Mouse (Mus musculus) neural tube, embryonic 13.5 days (tissue): ENCODE measurements around the gene Ppp6r1. TPM values are rescaled to one million over a fixed set of nuclear protein-coding genes. Genes with fewer than 3 reads are reported as not detected.
A peak's percentile ranks its signal among the peaks of the same experiment; 100 is the strongest.

Experiments used
- ATAC-seq: fragments of 200-750 bp; cut with Nextera tagmentation; 2 replicates; pipeline ENCODE4 v1.8.0; 2017; ENCODE audit warnings: low read depth, mild to moderate bottlenecking, moderate TSS enrichment, moderate library complexity
- H3K27ac ChIP-seq: fragments of 300-500 bp; sonication (generic); replicated peaks from 2 replicates; pipeline ENCODE4 v1.5.1; 2015; ENCODE audit warnings: moderate library complexity, mild to moderate bottlenecking, inconsistent platforms
- H3K27me3 ChIP-seq: fragments of 300-500 bp; sonication (generic); 2 replicates; pipeline ENCODE4 v1.6.1; 2015; ENCODE audit warnings: mild to moderate bottlenecking, inconsistent platforms
- H3K36me3 ChIP-seq: fragments of 300-500 bp; sonication (generic); 2 replicates; pipeline ENCODE4 v1.6.1; 2015; ENCODE audit warnings: mild to moderate bottlenecking, inconsistent platforms
- H3K4me1 ChIP-seq: fragments of 300-500 bp; sonication (generic); replicated peaks from 2 replicates; pipeline ENCODE4 v1.6.1; 2015; ENCODE audit warnings: inconsistent platforms
- H3K4me2 ChIP-seq: fragments of 300-500 bp; sonication (generic); 2 replicates; pipeline ENCODE4 v1.6.1; 2015; ENCODE audit warnings: inconsistent platforms, mild to moderate bottlenecking, moderate library complexity
- H3K4me3 ChIP-seq: fragments of 300-500 bp; sonication (generic); 2 replicates; pipeline ENCODE4 v1.5.1; 2015; ENCODE audit warnings: mild to moderate bottlenecking, inconsistent platforms
- H3K9ac ChIP-seq: fragments of 300-500 bp; sonication (generic); 2 replicates; pipeline ENCODE4 v1.6.1; 2015; ENCODE audit warnings: moderate library complexity, mild to moderate bottlenecking, inconsistent platforms
- H3K9me3 ChIP-seq: fragments of 300-500 bp; sonication (generic); 2 replicates; pipeline ENCODE4 v1.6.1; 2016; ENCODE audit warnings: inconsistent platforms
- WGBS: fragments of 180-500 bp; shearing (Covaris S2); methylation state at CpG from one replicate; pipeline ENCODE4 v1.1.7; 2015; 5-methylcytosine and 5-hydroxymethylcytosine counted together
- polyA plus RNA-seq: library from polyadenylated mRNA; unstranded; fragments of >200 nt; fragmentation: Nextera tagmentation; extraction: Ambion mirVana; gene quantifications from 2 replicates; pipeline ENCODE4 v1.2.1, GENCODE M21; 2015

Gene Ppp6r1
- polyA plus RNA-seq, 1 experiment from 2014 or later: 10.3 TPM

DNA sequence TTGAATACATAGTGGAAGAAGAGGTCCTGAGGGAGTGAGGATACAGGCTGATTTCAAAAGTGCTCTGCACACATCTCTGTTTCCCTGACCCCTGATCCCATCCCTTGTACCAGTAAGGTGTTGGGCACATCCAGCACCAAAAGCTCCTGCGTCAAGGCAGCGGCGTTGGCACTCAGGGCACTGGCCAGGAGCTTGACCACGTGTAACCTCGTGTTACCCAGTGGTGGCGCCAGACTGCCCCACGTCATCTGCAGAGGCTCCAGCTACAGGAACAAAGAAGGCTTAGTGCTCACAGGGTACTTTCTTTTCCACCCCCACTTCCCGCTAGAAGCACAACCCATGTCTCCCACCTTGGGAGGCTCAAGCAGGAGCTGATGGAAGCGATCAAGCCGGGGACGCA lies 17.7 kb downstream of the Ppp6r1 start:
- no peak overlapping the region for H3K27ac ChIP-seq
- H3K36me3 ChIP-seq: peaks cover 95% of the 10 kb centered on the region
- WGBS: 86% methylated on average over 11 of the region's 11 CpGs
- no peaks in the 10 kb centered on the region for H3K27me3 ChIP-seq
- H3K9me3 ChIP-seq: no peaks in the 10 kb centered on the region
- H3K9ac ChIP-seq: no peak overlapping the region
- no peak overlapping the region for H3K4me3 ChIP-seq
- no peak for ATAC-seq
- H3K4me2 ChIP-seq: no peak overlapping the region
- H3K4me1 ChIP-seq: no peaks in the 10 kb centered on the region

GRCm38 (mm10) chr7:4636179-4636578 lies 22.6 kb downstream of the Ppp6r1 start:
- no peaks in the 10 kb centered on the region for H3K4me1 ChIP-seq
- ATAC-seq: no peak
- no peak overlapping the region for H3K9ac ChIP-seq
- H3K4me3 ChIP-seq: no peak overlapping the region
- H3K4me2 ChIP-seq: no peak overlapping the region
- 94% methylated on average over 4 of the region's 4 CpGs for WGBS
- H3K9me3 ChIP-seq: no peaks in the 10 kb centered on the region
- peaks cover 91% of the 10 kb centered on the region for H3K36me3 ChIP-seq
- H3K27me3 ChIP-seq: no peaks in the 10 kb centered on the region
- no peak overlapping the region for H3K27ac ChIP-seq

DNA sequence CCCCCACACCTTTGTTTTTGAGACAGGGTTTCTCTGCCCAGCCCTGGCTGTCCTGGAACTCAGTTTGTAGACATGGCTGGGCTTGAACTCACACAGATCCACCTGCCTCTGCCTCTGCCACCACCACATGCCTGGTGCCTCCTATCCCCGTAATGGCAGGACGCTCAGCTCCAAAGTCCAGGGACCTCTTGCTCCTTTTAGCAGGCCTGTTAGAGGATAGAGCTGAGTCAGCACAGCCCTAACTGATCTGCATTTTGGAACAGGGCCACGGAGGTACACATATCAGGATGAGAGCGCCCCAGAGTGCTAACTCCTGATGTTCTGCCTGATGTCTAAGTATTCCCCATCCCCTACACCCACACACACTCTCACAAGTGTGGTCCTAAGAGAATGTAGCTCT lies 27.8 kb downstream of the Ppp6r1 start, which contains the start of gene Tmem86b:
Gene Tmem86b, minus strand, starts transcription at position 392 of the 400 bp plus-strand sequence.
- no peaks in the 10 kb centered on the region for H3K9me3 ChIP-seq
- no peak within 1 kb of the TSS for H3K4me2 ChIP-seq
- no peak within 1 kb of the TSS for H3K4me3 ChIP-seq
- no peaks in the 10 kb centered on the region for H3K4me1 ChIP-seq
- no peak for ATAC-seq
- 95% methylated on average over 4 of the region's 4 CpGs for WGBS
- no peak within 1 kb of the TSS for H3K27ac ChIP-seq
- H3K9ac ChIP-seq: no peak within 1 kb of the TSS
- H3K27me3 ChIP-seq: no peaks in the 10 kb centered on the region
- peaks cover 77% of the 10 kb centered on the region for H3K36me3 ChIP-seq

DNA sequence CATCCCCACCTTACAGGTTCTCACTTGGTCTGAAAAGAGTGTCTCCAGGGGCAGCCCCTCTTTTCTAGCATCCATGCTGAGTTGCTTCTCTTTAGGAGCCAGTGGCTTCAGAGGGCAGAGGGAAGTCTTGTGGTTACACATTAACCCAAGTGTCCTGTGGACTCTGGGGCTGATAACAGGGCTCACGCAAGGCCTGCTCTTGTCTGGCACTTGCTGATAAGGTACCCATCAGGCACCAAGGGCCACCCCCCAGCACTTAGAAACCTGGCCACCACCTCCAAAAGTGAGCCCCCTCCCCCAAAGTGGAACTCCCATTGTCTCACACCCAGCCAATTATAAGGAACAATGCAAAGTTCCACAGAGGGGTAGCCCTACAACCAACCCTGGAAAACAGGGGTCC lies 28.6 kb downstream of the Ppp6r1 start:
- 52% methylated on average over 1 of the region's 1 CpGs for WGBS
- no peak for ATAC-seq
- H3K9me3 ChIP-seq: no peaks in the 10 kb centered on the region
- H3K36me3 ChIP-seq: peaks cover 70% of the 10 kb centered on the region
- no peak overlapping the region for H3K4me2 ChIP-seq
- H3K27me3 ChIP-seq: no peaks in the 10 kb centered on the region
- H3K27ac ChIP-seq: no peak overlapping the region
- no peak overlapping the region for H3K4me3 ChIP-seq
- no peaks in the 10 kb centered on the region for H3K4me1 ChIP-seq
- no peak overlapping the region for H3K9ac ChIP-seq

DNA sequence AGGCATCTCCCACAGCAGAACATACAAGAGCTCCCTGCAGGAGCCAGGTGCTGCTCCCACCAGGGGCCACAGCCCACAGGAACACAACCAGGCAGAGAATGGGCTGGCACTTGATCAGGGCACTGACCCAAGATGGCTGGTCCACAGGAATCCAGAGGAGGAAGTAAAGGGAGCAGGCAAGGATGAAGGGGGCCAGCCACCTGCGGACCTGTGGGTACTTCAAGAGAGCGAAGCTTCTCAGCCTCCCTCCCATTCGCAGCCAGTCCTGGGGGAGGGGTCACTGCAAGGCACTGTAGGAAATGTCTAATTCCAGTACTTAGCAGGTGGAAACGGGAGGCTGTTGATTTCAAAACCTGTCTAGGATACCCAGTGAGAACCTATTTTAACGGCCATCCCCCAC lies 29.2 kb downstream of the Ppp6r1 start:
- H3K36me3 ChIP-seq: peaks cover 65% of the 10 kb centered on the region
- WGBS: 86% methylated on average over 5 of the region's 5 CpGs
- no peak overlapping the region for H3K27ac ChIP-seq
- ATAC-seq: no peak
- H3K27me3 ChIP-seq: no peaks in the 10 kb centered on the region
- H3K4me1 ChIP-seq: no peaks in the 10 kb centered on the region
- H3K4me2 ChIP-seq: no peak overlapping the region
- no peak overlapping the region for H3K4me3 ChIP-seq
- H3K9ac ChIP-seq: no peak overlapping the region
- H3K9me3 ChIP-seq: no peaks in the 10 kb centered on the region

DNA sequence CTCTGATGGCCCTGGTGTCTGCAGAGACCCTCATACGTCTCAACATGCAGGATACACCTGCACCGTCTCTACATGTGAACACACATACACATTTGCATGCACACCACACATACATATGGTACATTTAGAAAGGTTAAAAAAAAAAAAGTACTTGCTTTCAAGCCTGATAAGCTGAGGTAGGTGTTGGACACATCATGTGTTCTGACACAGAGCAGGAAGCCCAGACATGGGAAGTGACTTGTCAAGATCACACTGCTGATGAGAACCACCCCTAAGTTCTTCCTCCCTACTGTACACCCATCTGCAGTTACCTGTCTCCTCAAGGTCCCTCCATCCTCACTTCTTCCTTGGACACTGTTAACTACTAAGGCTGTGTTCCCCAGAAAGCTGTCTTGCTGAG lies 32.9 kb downstream of the Ppp6r1 start:
- no peak overlapping the region for H3K27ac ChIP-seq
- ATAC-seq: no peak
- no peaks in the 10 kb centered on the region for H3K4me1 ChIP-seq
- H3K9me3 ChIP-seq: no peaks in the 10 kb centered on the region
- H3K36me3 ChIP-seq: peaks cover 31% of the 10 kb centered on the region
- H3K9ac ChIP-seq: no peak overlapping the region
- H3K4me3 ChIP-seq: no peak overlapping the region
- H3K27me3 ChIP-seq: no peaks in the 10 kb centered on the region
- WGBS: 92% methylated on average over 2 of the region's 2 CpGs
- H3K4me2 ChIP-seq: no peak overlapping the region

DNA sequence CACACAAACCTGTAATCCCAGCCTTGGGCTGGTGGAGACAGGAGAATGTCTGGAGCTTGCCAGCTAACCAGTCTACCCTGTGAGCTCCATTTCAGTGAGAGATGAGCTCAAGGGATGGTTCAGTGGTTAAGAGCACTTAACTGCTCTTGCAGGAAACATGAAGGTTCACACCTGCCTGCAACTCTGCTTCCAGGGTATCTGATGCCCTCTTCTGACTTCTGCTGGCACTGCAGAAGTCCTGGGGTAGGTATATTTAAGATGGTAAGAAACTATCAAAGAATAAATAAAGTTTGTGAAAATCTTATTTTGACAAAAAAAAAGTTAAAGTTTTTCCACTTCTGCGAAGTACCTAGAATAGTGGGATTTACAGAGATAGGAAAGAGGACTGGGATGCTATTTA lies 34.5 kb downstream of the Ppp6r1 start:
- H3K4me2 ChIP-seq: no peak overlapping the region
- H3K9me3 ChIP-seq: no peaks in the 10 kb centered on the region
- H3K27ac ChIP-seq: no peak overlapping the region
- no peak overlapping the region for H3K9ac ChIP-seq
- no peak overlapping the region for H3K4me3 ChIP-seq
- 31% methylated on average over 1 of the region's 1 CpGs for WGBS
- no peaks in the 10 kb centered on the region for H3K4me1 ChIP-seq
- ATAC-seq: no peak; the same call in 1 of the 2 replicates
- H3K27me3 ChIP-seq: no peaks in the 10 kb centered on the region
- peaks cover 15% of the 10 kb centered on the region for H3K36me3 ChIP-seq

- Histone ChIP-seq H3K9me3 (no peaks in the 10 kb centered on the region), H3K4me3 (no peak overlapping the region), H3K36me3 (peaks cover 9% of the 10 kb centered on the region), H3K4me1 (no peaks in the 10 kb centered on the region), H3K27me3 (no peaks in the 10 kb centered on the region), H3K9ac (no peak overlapping the region), H3K4me2 (no peak overlapping the region), H3K27ac (no peak overlapping the region)
- ATAC-seq: peak; percentile 71; the same call in 1 of the 2 replicates
- 29% methylated on average over 4 of the region's 4 CpGs for WGBS
These were observed 35.2 kb downstream of the Ppp6r1 start for GRCm38 (mm10) chr7:4623544-4624189.

DNA sequence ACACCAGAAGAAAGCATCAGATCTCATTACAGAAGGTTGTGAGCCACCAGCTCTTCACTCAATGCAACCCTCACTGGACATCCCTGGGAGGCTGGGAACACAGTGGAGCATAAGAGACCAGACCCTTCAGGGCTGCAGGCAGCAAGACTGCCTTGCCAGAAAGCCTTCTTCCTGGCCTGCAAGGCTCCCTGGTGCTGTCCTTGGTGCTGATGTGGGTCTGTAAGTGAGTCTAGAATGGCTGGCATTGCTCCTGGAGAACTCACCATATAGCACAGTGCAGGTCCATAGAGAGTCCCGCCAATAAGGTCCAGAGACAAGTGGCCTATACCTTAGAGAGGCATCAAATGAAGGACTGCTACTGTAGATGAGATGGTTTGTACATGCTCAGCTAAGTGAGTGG lies 38.8 kb downstream of the Ppp6r1 start:
- Histone ChIP-seq H3K27ac (no peak overlapping the region), H3K9me3 (no peaks in the 10 kb centered on the region), H3K36me3 (no peaks in the 10 kb centered on the region), H3K4me3 (no peak overlapping the region), H3K27me3 (no peaks in the 10 kb centered on the region), H3K9ac (no peak overlapping the region), H3K4me1 (no peaks in the 10 kb centered on the region), H3K4me2 (no peak overlapping the region)
- WGBS: 35% methylated on average over 1 of the region's 1 CpGs
- no peak for ATAC-seq

DNA sequence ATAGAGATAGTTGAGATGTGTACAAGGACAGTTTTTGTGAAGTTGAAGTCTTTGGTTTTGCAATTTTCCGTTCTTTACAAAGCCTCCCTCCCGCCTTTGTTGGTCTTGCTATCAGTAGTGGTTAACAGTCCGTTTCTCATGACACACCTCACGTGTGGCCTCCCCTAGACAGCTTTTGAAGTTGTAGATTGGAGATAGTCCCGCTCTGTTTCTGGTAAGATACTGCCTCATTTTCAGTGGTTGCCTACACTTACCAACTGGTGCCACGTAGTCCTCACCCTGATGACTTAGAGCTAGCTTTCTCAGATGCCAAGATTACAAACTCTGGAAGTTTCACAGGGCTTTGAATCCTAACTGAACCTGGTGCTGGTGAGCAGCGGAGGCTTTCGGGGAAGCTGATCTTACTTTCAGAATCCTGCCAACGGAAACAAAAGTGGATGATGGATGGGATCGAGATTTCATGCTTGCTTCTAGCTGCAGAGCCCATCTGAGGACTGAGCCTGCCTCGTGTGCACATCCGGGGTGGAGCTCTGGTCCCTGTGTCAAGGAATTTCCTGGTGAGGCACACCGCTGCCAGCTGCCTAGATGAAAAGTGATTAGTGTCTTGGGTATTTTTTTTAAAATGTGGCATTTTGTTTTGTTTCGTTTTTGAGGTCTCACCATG lies 44.9 kb downstream of the Ppp6r1 start:
- no peaks in the 10 kb centered on the region for H3K9me3 ChIP-seq
- no peaks in the 10 kb centered on the region for H3K27me3 ChIP-seq
- ATAC-seq: no peak
- WGBS: 76% methylated on average over 14 of the region's 14 CpGs
- H3K4me1 ChIP-seq: no peaks in the 10 kb centered on the region
- H3K27ac ChIP-seq: no peak overlapping the region
- H3K4me3 ChIP-seq: no peak overlapping the region
- H3K4me2 ChIP-seq: no peak overlapping the region
- no peak overlapping the region for H3K9ac ChIP-seq
- no peaks in the 10 kb centered on the region for H3K36me3 ChIP-seq

- Histone ChIP-seq H3K4me3 (no peak overlapping the region), H3K4me1 (no peaks in the 10 kb centered on the region), H3K27ac (no peak overlapping the region), H3K9ac (no peak overlapping the region), H3K9me3 (no peaks in the 10 kb centered on the region), H3K4me2 (no peak overlapping the region), H3K36me3 (no peaks in the 10 kb centered on the region), H3K27me3 (no peaks in the 10 kb centered on the region)
- WGBS: 80% methylated on average over 1 of the region's 1 CpGs
- no peak for ATAC-seq
These were observed 45.9 kb downstream of the Ppp6r1 start for GRCm38 (mm10) chr7:4612956-4613355.

DNA sequence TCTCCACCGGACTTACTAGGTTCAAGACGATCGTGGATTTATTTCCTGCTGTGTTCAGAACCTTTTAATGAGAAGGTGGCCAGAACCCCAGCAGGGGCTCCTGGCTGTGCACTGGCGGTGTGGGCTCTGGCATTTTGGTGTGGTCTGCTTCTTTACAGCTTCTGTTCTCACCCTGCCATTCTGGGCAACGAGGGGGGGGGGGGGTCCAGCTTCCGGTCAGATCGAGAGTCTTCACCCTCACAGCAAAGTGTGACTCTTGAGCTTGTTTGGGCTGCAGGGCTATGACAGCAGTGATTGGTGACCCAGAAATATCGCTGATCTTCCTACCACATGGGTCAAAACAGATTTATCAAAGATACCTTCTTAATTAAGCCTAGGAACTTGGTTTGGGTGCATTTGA lies 46.4 kb downstream of the Ppp6r1 start:
- Histone ChIP-seq H3K4me3 (no peak overlapping the region), H3K4me2 (no peak overlapping the region), H3K4me1 (no peaks in the 10 kb centered on the region), H3K36me3 (no peaks in the 10 kb centered on the region), H3K27me3 (no peaks in the 10 kb centered on the region), H3K9ac (no peak overlapping the region), H3K9me3 (no peaks in the 10 kb centered on the region), H3K27ac (no peak overlapping the region)
- ATAC-seq: no peak
- WGBS: 71% methylated on average over 8 of the region's 8 CpGs

- ATAC-seq: no peak
- H3K4me1 ChIP-seq: no peaks in the 10 kb centered on the region
- H3K27ac ChIP-seq: no peak overlapping the region
- no peaks in the 10 kb centered on the region for H3K36me3 ChIP-seq
- H3K4me3 ChIP-seq: no peak overlapping the region
- no peaks in the 10 kb centered on the region for H3K27me3 ChIP-seq
- no peaks in the 10 kb centered on the region for H3K9me3 ChIP-seq
- no peak overlapping the region for H3K4me2 ChIP-seq
- H3K9ac ChIP-seq: no peak overlapping the region
- 81% methylated on average over 12 of the region's 12 CpGs for WGBS
These were observed 46.9 kb downstream of the Ppp6r1 start for GRCm38 (mm10) chr7:4611921-4612341.
